In the genomic region with DNA sequence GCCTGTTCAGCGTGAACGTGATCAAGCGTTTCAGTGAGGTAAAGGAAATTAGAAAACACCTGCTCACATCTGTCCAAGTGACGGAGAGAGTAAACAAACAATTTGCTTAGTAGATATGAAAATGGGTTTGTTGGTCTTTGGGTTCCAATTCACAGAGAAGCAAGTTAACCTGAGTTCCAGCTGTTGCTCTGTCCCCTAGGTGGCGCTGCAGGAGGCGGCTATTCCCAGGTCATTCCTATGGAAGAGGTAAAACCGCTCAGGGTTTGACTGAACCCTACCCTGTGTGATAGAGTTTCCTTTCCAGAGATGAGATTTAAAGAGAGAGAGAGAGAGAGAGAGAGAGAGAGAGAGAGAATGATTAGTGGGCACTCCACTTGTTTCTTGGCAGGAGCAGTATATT, we compare ENCODE assay signal across 8 mouse cellular contexts. TPM values are rescaled to one million over a fixed set of nuclear protein-coding genes. Genes with fewer than 3 reads are reported as not detected.
DNase-seq lines count a peak whose midpoint lies in the region; ATAC-seq and TF ChIP-seq lines count a peak whose summit lies in the region.

No protein-coding gene starts in this region.

- TF ChIP-seq CTCF in liver, postnatal 0 days (IDR thresholded peaks at IDR 0.05; ENCODE audit: low read depth) = peak; percentile 84

- H3K4me2 ChIP-seq in forebrain, embryonic 13.5 days = no peak overlapping the region
- no peak overlapping the region for H3K4me2 ChIP-seq in liver, postnatal 0 days (ENCODE audit: low read depth, low read length)

- H3K36me3 ChIP-seq in forebrain, embryonic 10.5 days (replicated peaks) = peaks cover 98% of the 10 kb centered on the region
- peaks cover 69% of the 10 kb centered on the region for H3K36me3 ChIP-seq in forebrain, embryonic 13.5 days (ENCODE audit: poor library complexity, severe bottlenecking)
- H3K36me3 ChIP-seq in liver, postnatal 0 days (replicated peaks; ENCODE audit: insufficient read depth, low read length) = peaks cover 73% of the 10 kb centered on the region

- no peak for TF ChIP-seq EP300 in liver, postnatal 0 days (IDR thresholded peaks at IDR 0.05; ENCODE audit: low read depth)

- no peak for ATAC-seq in forebrain, embryonic 13.5 days
- ATAC-seq in liver, postnatal 0 days = peak; percentile 32; the same call in 1 of the 2 replicates

- H3K4me3 ChIP-seq in forebrain, embryonic 10.5 days = no peak overlapping the region
- H3K4me3 ChIP-seq in forebrain, embryonic 13.5 days = no peak overlapping the region
- H3K4me3 ChIP-seq in liver, postnatal 0 days (ENCODE audit: low read depth, low read length) = no peak overlapping the region

- WGBS in forebrain, embryonic 10.5 days = 70% methylated on average over 7 of the region's 7 CpGs
- 57% methylated on average over 7 of the region's 7 CpGs for WGBS in forebrain, embryonic 13.5 days
- WGBS in liver, postnatal 0 days (ENCODE audit: insufficient replicate concordance) = 63% methylated on average over 7 of the region's 7 CpGs

- H3K9ac ChIP-seq in forebrain, embryonic 13.5 days = no peak overlapping the region
- H3K9ac ChIP-seq in liver, postnatal 0 days (replicated peaks) = no peak overlapping the region

- no peak overlapping the region for H3K27ac ChIP-seq in forebrain, embryonic 10.5 days
- H3K27ac ChIP-seq in forebrain, embryonic 13.5 days = no peak overlapping the region
- H3K27ac ChIP-seq in liver, postnatal 0 days (ENCODE audit: low read depth) = no peak overlapping the region

- no peaks in the 10 kb centered on the region for H3K4me1 ChIP-seq in forebrain, embryonic 10.5 days
- H3K4me1 ChIP-seq in forebrain, embryonic 13.5 days = peaks cover 9% of the 10 kb centered on the region
- no peaks in the 10 kb centered on the region for H3K4me1 ChIP-seq in liver, postnatal 0 days (ENCODE audit: insufficient read depth)

- H3K27me3 ChIP-seq in forebrain, embryonic 10.5 days (ENCODE audit: poor library complexity, severe bottlenecking) = no peaks in the 10 kb centered on the region
- no peaks in the 10 kb centered on the region for H3K27me3 ChIP-seq in forebrain, embryonic 13.5 days
- H3K27me3 ChIP-seq in liver, postnatal 0 days (ENCODE audit: insufficient read depth, low read length) = no peaks in the 10 kb centered on the region

- DNase-seq in forebrain, embryonic 10.5 days (ENCODE audit: extremely low spot score, low spot score) = peak; percentile 55
- DNase-seq in ovary, postnatal 36 days (ENCODE audit: low spot score) = peak; percentile 61
- DNase-seq in ovary, postnatal 10 days (ENCODE audit: low spot score) = no peak
- peak; percentile 63 for DNase-seq in cerebellum, adult 9-10 months
- DNase-seq in heart, adult 8-10 months (ENCODE audit: low spot score) = peak; percentile 58
- DNase-seq in liver, postnatal 0 days = peak; percentile 75
- DNase-seq in skeletal muscle tissue, adult 2 months (ENCODE audit: low read depth, low spot score) = peak; percentile 28

- no peaks in the 10 kb centered on the region for H3K9me3 ChIP-seq in forebrain, embryonic 10.5 days
- H3K9me3 ChIP-seq in forebrain, embryonic 13.5 days (replicated peaks) = no peaks in the 10 kb centered on the region
- no peaks in the 10 kb centered on the region for H3K9me3 ChIP-seq in liver, postnatal 0 days (ENCODE audit: low read length)

RNA-seq across cellular contexts. Expression of gene Akap5, which starts 31.5 kb away (rescaled TPM):
- 2.6 and 3.1 TPM in 2 replicates for polyA plus RNA-seq in forebrain, embryonic 10.5 days (2016; fragmentation: Nextera tagmentation; extraction: Ambion mirVana)
- polyA plus RNA-seq in forebrain, embryonic 13.5 days (2015; fragmentation: Nextera tagmentation; extraction: Ambion mirVana) = 4.5 and 5.3 TPM in 2 replicates
- total RNA-seq in heart, adult 8-10 months (2022) = 1 to 10 TPM in 3 of 4 experiments, under 1 TPM in 1; 0.90 to 3.0 (median 1.5) TPM
- 0.20 and 0.22 TPM in 2 replicates for polyA plus RNA-seq in liver, postnatal 0 days (2015; fragmentation: Nextera tagmentation; extraction: Ambion mirVana)

RNA-seq across cellular contexts. Expression of gene Mthfd1, which starts 38.1 kb away (rescaled TPM):
- 108 and 110 TPM in 2 replicates for polyA plus RNA-seq in forebrain, embryonic 10.5 days (2016; fragmentation: Nextera tagmentation; extraction: Ambion mirVana)
- 48.0 and 53.6 TPM in 2 replicates for polyA plus RNA-seq in forebrain, embryonic 13.5 days (2015; fragmentation: Nextera tagmentation; extraction: Ambion mirVana)
- total RNA-seq in heart, adult 8-10 months (2022) = 10 to 100 TPM; 28.1 to 32.4 (median 29.1) TPM
- polyA plus RNA-seq in liver, postnatal 0 days (2015; fragmentation: Nextera tagmentation; extraction: Ambion mirVana) = 62.6 and 63.0 TPM in 2 replicates

RNA-seq across cellular contexts. Expression of gene Tex21, which starts 46.6 kb away (rescaled TPM):
- not detected in 2 replicates for polyA plus RNA-seq in forebrain, embryonic 10.5 days (2016; fragmentation: Nextera tagmentation; extraction: Ambion mirVana)
- not detected in 2 replicates for polyA plus RNA-seq in forebrain, embryonic 13.5 days (2015; fragmentation: Nextera tagmentation; extraction: Ambion mirVana)
- not detected for total RNA-seq in heart, adult 8-10 months (2022)
- 0.08 TPM in 1 of 2 replicates, not detected in the other for polyA plus RNA-seq in liver, postnatal 0 days (2015; fragmentation: Nextera tagmentation; extraction: Ambion mirVana)
